10 mouse cellular contexts compared by ENCODE assay signal in the genomic region with DNA sequence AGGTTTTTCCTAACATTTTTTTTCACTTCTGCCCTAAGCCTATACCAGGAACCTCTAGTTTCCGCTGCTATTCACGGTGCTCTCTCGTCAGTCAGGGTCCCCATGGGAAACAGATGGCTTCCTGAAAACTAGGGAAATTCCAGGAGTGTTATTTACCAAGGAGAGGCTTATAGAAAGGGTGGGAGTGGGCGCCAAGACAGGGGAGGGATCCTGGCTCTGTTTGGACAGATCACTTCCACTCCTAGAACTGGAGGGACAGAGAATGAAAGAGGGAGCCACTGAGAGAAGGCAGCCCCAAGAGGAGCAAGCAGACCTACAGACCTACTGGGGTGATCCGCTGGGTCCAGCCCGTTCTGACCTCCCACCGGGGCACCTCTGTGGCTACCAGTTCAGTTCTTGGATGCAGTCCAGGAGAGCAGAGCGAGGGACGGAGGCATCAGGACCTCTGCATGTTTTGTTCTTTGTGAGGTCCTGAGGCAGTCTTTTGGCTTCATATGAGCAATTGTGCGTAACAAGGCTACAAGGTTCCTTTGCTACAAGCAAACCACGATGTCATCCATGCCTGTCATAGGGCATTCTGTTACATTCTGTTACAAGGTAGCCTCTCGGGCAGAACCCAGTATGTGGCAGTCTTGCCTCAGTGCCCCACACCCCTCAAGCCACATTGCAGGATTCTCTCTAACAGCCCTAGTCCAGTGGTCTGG. TPM values are rescaled to one million over a fixed set of nuclear protein-coding genes. Genes with fewer than 3 reads are reported as not detected.
DNase-seq lines count a peak whose midpoint lies in the region; ATAC-seq and TF ChIP-seq lines count a peak whose summit lies in the region.
"Had no signal": no experiment of that assay in that cellular context is flagged by ENCODE, and none has a peak within 500 bp of the region (broad histone marks: within the 10 kb centered on the region; RNA-seq: fewer than 3 reads in every experiment).

No protein-coding gene starts in this region.

- peak; percentile 56 for DNase-seq in kidney, adult 2 months
- no peak for DNase-seq in kidney, adult 18-20 months
- DNase-seq in embryonic facial prominence, embryonic 10.5 days (ENCODE audit: low spot score), result no peak
- DNase-seq in limb, embryonic 11.5 days (ENCODE audit: low spot score), result no peak
- DNase-seq in spleen, postnatal 14 days (ENCODE audit: low spot score in 2 of 2), result no peak
- no peak for DNase-seq in cerebellum, adult 11-12 months
- DNase-seq in right cerebral cortex, postnatal 25 days, result no peak

- no peak for TF ChIP-seq CTCF in kidney, adult 2 months (conservative IDR thresholded peaks at IDR 0.05; ENCODE audit: insufficient read depth, insufficient read length, low read depth, low read length)

- 24% methylated on average over 12 of the region's 12 CpGs for WGBS in kidney, adult 2 months
- WGBS in embryonic facial prominence, embryonic 10.5 days, result 65% methylated on average over 12 of the region's 12 CpGs
- WGBS in heart, embryonic 16.5 days, result 42% methylated on average over 12 of the region's 12 CpGs
- 67% methylated on average over 12 of the region's 12 CpGs for WGBS in limb, embryonic 11.5 days

- peak overlapping the region; percentile 19; the same call in 1 of the 2 replicates for H3K4me2 ChIP-seq in heart, embryonic 16.5 days (ENCODE audit: low read depth, low read length)
- H3K4me2 ChIP-seq in limb, embryonic 11.5 days (ENCODE audit: low read depth, severe bottlenecking), result no peak overlapping the region

- ATAC-seq in heart, embryonic 16.5 days (replicated peaks; ENCODE audit: extremely low read depth, insufficient read depth, low FRiP score), result peak; percentile 42
- ATAC-seq in limb, embryonic 11.5 days (ENCODE audit: insufficient number of reproducible peaks, low FRiP score, low TSS enrichment, low read depth), result no peak

- peaks cover 9% of the 10 kb centered on the region for H3K4me1 ChIP-seq in kidney, adult 2 months (ENCODE audit: control insufficient read depth, insufficient read depth, low read length)
- peaks cover 19% of the 10 kb centered on the region for H3K4me1 ChIP-seq in embryonic facial prominence, embryonic 10.5 days
- H3K4me1 ChIP-seq in heart, embryonic 16.5 days (ENCODE audit: control insufficient read depth, insufficient read depth, low read length), result peaks cover 12% of the 10 kb centered on the region
- H3K4me1 ChIP-seq in limb, embryonic 11.5 days (ENCODE audit: control insufficient read depth, insufficient read depth, low read length), result no peaks in the 10 kb centered on the region

- H3K36me3 ChIP-seq in kidney, adult 2 months (ENCODE audit: control insufficient read depth, insufficient read depth, low read length), result no peaks in the 10 kb centered on the region
- H3K36me3 ChIP-seq in embryonic facial prominence, embryonic 10.5 days (replicated peaks), result no peaks in the 10 kb centered on the region
- H3K36me3 ChIP-seq in heart, embryonic 16.5 days (ENCODE audit: control insufficient read depth, insufficient read depth), result no peaks in the 10 kb centered on the region
- H3K36me3 ChIP-seq in limb, embryonic 11.5 days (ENCODE audit: control insufficient read depth, insufficient read depth, low read length), result no peaks in the 10 kb centered on the region
- H3K36me3 ChIP-seq: G1E had no signal

- H3K27ac ChIP-seq in kidney, adult 2 months (ENCODE audit: insufficient read depth, low read depth, low read length), result no peak overlapping the region
- peak overlapping the region; percentile 31; the same call in 1 of the 2 replicates for H3K27ac ChIP-seq in embryonic facial prominence, embryonic 10.5 days (replicated peaks)
- H3K27ac ChIP-seq in heart, embryonic 16.5 days (ENCODE audit: low read length), result peak overlapping the region; percentile 69
- H3K27ac ChIP-seq in limb, embryonic 11.5 days (replicated peaks; ENCODE audit: low read depth, low read length), result 0 out of 2 replicates have a peak overlapping the region, but pooled peaks have one; percentile 42
- H3K27ac ChIP-seq: macrophage had no signal

- H3K9ac ChIP-seq in heart, embryonic 16.5 days (ENCODE audit: low read length), result peak overlapping the region; percentile 32; the same call in 1 of the 2 replicates
- H3K9ac ChIP-seq in limb, embryonic 11.5 days (ENCODE audit: low read length), result no peak overlapping the region

- H3K9me3 ChIP-seq in embryonic facial prominence, embryonic 10.5 days, result no peaks in the 10 kb centered on the region
- H3K9me3 ChIP-seq in heart, embryonic 16.5 days (replicated peaks; ENCODE audit: control insufficient read depth, low read length), result no peaks in the 10 kb centered on the region
- no peaks in the 10 kb centered on the region for H3K9me3 ChIP-seq in limb, embryonic 11.5 days (ENCODE audit: control insufficient read depth, low read length)

- no peak overlapping the region for H3K4me3 ChIP-seq in kidney, adult 2 months (ENCODE audit: insufficient read depth, low read depth, low read length)
- H3K4me3 ChIP-seq in embryonic facial prominence, embryonic 10.5 days, result no peak overlapping the region
- H3K4me3 ChIP-seq in heart, embryonic 16.5 days (ENCODE audit: low read length), result no peak overlapping the region
- H3K4me3 ChIP-seq in limb, embryonic 11.5 days (ENCODE audit: low read depth, low read length), result no peak overlapping the region

- no peak for TF ChIP-seq POLR2A in kidney, adult 2 months (IDR thresholded peaks at IDR 0.05; ENCODE audit: low read depth, low read length)

- no peaks in the 10 kb centered on the region for H3K27me3 ChIP-seq in kidney, adult 2 months (replicated peaks; ENCODE audit: control insufficient read depth, insufficient read depth, low read length)
- peaks cover 4% of the 10 kb centered on the region; the same call in 1 of the 2 replicates for H3K27me3 ChIP-seq in embryonic facial prominence, embryonic 10.5 days (replicated peaks; ENCODE audit: low read depth, poor library complexity, severe bottlenecking)
- no peaks in the 10 kb centered on the region for H3K27me3 ChIP-seq in heart, embryonic 16.5 days (ENCODE audit: control insufficient read depth, insufficient read depth, low read length)
- no peaks in the 10 kb centered on the region for H3K27me3 ChIP-seq in limb, embryonic 11.5 days (ENCODE audit: control insufficient read depth, insufficient read depth, low read length)

RNA-seq across cellular contexts. Expression of a gene that starts 8.8 kb away (rescaled TPM):
- 11.2 and 11.7 TPM in 2 replicates for polyA plus RNA-seq in kidney, adult 2 months (2012; rRNA removed)
- 4.1 and 5.1 TPM in 2 replicates for polyA plus RNA-seq in embryonic facial prominence, embryonic 10.5 days (2016; fragmentation: Nextera tagmentation; extraction: Ambion mirVana)
- 11.2 and 13.6 TPM in 2 replicates for polyA plus RNA-seq in heart, embryonic 16.5 days (2015; fragmentation: Nextera tagmentation; extraction: Ambion mirVana)
- polyA plus RNA-seq in limb, embryonic 11.5 days (2014; fragmentation: Nextera tagmentation; extraction: Ambion mirVana), result 6.5 and 6.6 TPM in 2 replicates

RNA-seq across cellular contexts. Expression of a gene that starts 50.1 kb away (rescaled TPM):
- 91.8 and 126 TPM in 2 replicates for polyA plus RNA-seq in kidney, adult 2 months (2012; rRNA removed)
- 580 and 594 TPM in 2 replicates for polyA plus RNA-seq in embryonic facial prominence, embryonic 10.5 days (2016; fragmentation: Nextera tagmentation; extraction: Ambion mirVana)
- 1,449 and 1,610 TPM in 2 replicates for polyA plus RNA-seq in heart, embryonic 16.5 days (2015; fragmentation: Nextera tagmentation; extraction: Ambion mirVana)
- 670 and 686 TPM in 2 replicates for polyA plus RNA-seq in limb, embryonic 11.5 days (2014; fragmentation: Nextera tagmentation; extraction: Ambion mirVana)

RNA-seq across cellular contexts. Expression of a gene that starts 54.7 kb away (rescaled TPM):
- 0.07 TPM in 1 of 2 replicates, not detected in the other for polyA plus RNA-seq in kidney, adult 2 months (2012; rRNA removed)
- 1.0 and 1.1 TPM in 2 replicates for polyA plus RNA-seq in embryonic facial prominence, embryonic 10.5 days (2016; fragmentation: Nextera tagmentation; extraction: Ambion mirVana)
- 0.16 and 0.19 TPM in 2 replicates for polyA plus RNA-seq in heart, embryonic 16.5 days (2015; fragmentation: Nextera tagmentation; extraction: Ambion mirVana)
- 0.61 and 0.95 TPM in 2 replicates for polyA plus RNA-seq in limb, embryonic 11.5 days (2014; fragmentation: Nextera tagmentation; extraction: Ambion mirVana)
- polyA plus RNA-seq: G1E, macrophage had no signal
